Mouse (Mus musculus) yolk sac, embryonic 10.5 days (tissue): ENCODE measurements around the gene Plcb3.
A peak's percentile ranks its signal among the peaks of the same experiment; 100 is the strongest.

Experiments
- DNase-seq: peaks from one replicate; pipeline ENCODE4 v3.0.0-alpha.2; 2017; ENCODE audit warnings: low spot score

Plcb3 gene

DNA sequence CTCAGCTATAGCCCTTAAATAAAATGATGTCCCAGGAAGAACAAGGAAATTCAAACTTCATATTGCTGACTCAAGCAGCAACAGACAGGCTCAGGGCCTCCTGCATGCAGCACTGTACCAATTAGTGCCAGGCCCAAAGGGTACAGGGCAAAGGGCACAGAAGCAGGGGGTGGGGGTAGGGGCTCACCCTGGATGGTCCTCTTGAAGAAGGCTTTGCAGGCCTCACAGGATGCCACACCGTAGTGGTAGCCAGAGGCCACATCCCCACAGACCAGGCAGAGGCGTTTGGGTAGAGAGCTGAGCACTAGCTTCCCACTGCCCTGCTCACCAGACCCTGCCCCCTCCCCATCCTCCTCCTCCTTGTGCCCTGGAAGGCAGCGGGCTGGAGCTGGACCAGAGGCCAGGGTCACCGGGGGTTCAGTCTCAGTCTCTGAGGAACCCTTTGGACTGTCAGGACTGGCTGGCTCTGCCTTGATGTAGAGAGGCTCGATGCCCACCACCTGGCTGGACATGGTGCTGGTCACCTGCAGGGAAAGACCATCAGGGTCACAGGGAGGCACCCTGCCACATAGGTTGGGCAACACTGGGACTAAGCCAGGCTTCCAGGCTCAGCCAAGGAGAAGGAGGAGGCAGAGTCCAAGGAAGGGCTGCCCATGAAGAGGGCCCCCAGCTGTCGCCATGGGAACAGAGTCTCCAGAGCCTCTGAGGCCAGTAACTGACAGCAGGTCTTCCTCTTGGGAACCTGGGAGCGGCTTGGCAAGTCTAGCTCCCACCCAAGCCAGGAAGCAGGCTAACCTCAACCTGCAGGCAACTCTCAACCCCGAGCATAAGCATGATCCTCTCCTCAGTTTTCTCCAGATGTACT, 56.2 kb downstream of the Plcb3 start:
- DNase-seq, result peak; percentile 58

DNA sequence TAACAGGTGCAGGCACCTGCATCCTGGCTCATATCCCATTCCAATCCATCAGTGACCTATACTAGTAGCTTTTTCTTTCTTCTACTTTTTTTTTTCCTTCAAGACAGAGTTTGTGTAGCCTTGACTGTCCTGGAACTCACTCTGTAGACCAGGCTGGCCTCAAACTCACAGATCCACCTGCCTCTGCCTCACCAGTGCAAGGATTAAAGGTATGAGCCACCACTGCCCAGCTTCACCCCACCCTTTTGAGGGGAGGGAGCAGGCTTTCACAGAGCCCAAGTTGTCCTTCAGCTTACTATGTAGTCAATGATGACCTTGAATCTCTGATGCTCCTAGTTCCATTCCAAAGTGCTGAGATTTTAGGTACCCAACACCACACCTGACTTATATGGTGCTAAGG, 56.8 kb downstream of the Plcb3 start:
- DNase-seq, result no peak

- DNase-seq, result no peak
These were observed 57.9 kb downstream of the Plcb3 start for GRCm38 (mm10) chr19:6918321-6918720.

DNA sequence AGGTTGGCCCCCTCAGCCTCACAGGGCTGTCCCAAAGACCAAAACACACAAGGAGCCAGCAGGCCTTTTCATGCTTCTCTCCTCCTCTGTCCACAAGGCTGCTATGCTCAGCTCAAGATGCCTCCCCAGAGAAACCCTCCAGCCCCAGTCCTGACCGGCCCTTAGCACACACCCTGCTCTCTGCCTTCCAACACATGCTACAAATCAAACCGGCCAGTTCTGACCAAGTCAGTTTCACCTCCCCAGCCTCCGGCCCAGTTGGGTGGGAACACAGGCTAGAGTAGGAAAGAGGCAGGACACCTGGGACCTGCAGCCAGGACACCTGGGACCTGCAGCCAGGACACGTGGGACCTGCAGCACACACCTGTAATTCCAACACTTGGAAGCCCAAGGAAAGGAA, 59.8 kb downstream of the Plcb3 start:
- DNase-seq, result no peak

- DNase-seq, result no peak
These were observed 61.0 kb downstream of the Plcb3 start for GRCm38 (mm10) chr19:6915276-6915675.

DNA sequence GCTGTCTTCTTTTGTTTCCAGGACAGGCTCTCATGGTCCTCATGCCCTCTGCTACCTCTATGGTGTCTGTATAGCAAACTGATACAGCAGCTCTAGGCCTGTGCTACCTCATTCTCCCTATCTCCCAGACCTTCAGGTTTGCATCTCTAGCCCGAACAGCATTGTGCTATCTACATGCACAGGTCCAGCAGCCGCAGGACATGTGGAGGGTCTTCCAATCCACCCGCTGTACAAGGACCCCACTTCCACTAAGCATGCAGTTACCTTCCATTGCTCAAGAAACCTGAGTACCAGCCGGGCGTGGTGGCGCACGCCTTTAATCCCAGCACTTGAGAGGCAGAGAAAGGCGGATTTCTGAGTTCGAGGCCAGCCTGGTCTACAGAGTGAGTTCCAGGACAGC, 61.7 kb downstream of the Plcb3 start:
- no peak for DNase-seq

GRCm38 (mm10) chr19:6913991-6914390, 62.3 kb downstream of the Plcb3 start:
- DNase-seq, result no peak

DNA sequence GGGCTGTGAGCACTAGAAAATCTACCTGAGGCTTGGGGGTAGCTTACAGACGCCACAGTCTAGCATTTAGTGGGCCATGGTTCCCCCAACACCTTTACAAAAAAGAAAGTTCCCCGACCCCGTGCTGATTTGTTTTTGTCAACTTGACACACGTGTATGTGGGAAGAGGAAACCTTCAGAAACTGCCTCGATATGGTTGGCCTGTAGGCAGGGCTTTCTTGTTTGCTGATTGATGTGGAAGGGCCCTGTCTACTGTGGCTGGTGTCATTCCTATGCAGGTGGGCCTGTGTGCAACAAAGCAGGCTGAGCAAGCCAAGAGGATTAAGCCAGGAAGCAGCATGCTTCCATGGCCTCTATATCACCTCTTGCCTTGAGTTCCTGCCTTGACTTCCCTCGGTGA, 63.2 kb downstream of the Plcb3 start:
- no peak for DNase-seq

DNA sequence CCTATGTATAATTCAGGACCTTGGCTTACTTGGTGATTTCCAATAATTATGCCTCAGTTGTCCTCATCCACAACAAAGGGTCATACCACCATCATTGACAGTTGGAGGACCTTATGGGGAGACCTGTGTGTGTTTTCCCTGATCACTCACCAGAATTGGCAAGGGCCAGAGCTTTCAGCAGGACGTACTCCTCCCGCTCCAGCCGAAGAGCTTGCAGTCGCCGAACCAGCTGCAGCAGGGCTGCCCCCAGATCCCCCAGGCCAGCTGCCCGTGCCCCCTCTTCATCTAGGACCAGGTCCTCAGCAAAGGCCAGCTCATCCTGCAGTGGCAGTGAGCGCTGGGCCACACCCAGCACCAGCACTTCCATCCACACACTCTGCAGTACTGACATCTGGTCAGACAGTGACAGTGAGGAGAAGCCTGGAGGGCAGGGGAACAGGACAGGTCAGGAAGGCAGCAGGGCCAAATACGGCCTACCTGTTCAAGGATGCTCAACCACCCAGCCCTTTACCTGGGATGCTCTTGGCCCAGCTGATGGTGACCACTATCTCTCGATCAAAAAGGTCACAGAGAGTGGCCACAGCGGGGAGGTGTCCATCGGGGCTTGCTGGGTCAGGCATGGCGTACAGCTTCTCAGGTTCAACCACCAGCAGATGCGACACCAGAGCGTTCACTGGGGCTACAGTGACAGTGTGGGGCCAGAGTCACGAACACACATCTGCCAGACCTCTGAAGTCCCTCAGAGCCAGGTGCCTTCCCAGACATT, 63.9 kb downstream of the Plcb3 start:
- no peak for DNase-seq

DNA sequence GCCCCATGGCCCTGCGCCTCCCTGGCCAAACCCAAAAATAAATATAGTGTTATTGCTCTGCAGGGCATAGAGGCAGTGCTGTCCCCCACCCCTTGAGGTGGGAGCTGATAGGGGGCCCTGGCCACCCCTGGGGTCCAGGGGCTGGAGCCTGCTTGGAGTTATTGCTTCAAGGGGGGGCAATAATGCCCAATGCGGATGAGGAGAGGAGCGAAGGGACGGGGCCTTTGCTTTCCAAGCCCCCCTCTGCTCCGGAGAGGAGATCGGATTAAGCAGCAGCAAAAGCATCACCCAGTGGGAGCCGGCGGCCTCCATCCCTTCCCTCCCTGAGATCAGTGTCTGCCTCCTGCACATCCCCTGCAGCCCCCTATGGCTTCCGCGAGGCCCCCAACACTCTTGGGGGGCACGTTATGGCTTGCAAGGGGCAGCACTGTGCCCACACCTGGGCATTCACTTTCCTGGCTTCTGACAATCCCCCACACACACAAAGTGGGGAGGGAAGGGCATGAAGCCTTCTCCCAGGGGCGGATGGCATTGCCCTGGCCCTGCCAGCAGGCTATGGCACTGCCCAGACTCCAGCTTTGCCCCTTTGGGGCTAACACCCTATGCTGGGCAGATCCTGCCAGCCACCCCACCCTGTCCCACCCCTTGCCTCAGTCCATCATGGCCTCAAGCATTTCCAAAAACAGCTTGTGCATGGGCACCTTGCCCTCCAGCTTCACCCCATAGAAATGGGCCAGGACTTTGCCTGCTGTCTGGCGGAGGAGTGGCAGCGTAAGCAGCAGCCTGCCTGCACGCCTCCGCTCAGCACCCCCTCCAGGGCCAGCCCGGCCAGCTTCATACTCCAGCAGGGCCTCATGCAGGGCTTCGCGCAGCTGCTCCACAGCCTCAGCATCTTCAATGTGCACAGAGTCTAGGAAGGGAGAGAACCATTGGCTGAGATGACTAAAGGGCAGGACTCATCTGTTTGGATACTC, 64.9 kb downstream of the Plcb3 start:
- DNase-seq, result no peak

GRCm38 (mm10) chr19:6910306-6910705, 66.0 kb downstream of the Plcb3 start:
- peak; percentile 63 for DNase-seq

- peak; percentile 90 for DNase-seq
These were observed 66.6 kb downstream of the Plcb3 start, which contains the start of the genes Trmt112 and Prdx5 for GRCm38 (mm10) chr19:6909507-6910289. TSS of gene Trmt112 (plus strand) at chr19:6909698. TSS of gene Prdx5 (minus strand) at chr19:6910106.

DNA sequence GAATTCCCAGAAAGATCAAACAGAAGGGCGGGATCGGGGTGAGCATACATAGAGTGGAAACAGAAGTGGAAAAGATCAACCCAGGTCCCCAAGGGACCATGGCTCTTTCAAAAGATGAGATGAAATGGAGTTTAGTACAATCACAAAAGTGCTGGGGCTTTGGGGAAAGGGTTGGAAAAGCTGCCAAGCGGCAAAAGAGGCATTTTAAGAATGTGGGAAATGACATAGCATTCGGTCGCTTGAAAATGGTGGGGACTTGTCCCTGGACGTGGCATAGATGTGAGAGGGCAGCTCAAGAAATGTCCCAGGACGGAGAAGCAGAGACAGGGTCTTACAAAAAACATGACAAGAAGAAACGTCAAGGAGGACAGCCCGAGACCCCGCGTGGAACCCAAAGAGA, 67.2 kb downstream of the Plcb3 start:
- no peak for DNase-seq

DNA sequence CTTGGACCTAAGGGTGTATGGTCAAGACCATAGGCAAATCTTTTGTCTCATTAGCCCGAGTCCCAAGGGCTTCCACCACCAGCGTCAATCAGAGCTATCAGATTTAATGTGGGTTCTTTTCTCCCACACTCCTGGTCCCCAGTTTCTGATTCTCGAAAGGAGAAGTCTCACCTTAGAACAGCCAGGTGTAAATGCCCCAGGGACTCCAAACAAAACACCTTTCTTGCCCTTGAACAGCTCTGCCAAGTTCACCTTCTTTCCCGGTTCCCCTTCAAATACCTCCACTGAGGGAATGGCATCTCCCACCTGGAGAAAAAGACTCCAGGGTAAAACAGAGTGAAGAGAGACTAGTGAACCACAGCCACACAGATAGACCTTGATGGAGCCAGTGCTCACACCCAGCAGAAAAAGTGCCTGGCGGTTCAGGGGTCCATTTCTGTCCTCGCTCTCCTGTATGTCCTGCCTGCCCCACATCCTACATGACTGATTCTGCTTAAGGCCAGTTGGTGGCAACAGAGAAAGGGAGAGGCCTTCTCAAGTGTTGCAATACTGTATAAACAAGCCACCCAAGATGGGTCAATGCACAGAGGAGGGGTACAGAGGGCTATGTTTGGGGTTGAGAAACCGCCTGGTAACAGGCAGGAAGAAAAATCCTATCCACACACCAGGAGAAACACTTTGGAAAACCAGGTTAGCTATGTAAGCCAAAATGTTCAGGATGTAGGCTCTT, 68.3 kb downstream of the Plcb3 start:
- DNase-seq, result no peak

GRCm38 (mm10) chr19:6907094-6907493, 69.2 kb downstream of the Plcb3 start:
- no peak for DNase-seq

- DNase-seq, result no peak
These were observed 70.1 kb downstream of the Plcb3 start for GRCm38 (mm10) chr19:6906199-6906598.

DNA sequence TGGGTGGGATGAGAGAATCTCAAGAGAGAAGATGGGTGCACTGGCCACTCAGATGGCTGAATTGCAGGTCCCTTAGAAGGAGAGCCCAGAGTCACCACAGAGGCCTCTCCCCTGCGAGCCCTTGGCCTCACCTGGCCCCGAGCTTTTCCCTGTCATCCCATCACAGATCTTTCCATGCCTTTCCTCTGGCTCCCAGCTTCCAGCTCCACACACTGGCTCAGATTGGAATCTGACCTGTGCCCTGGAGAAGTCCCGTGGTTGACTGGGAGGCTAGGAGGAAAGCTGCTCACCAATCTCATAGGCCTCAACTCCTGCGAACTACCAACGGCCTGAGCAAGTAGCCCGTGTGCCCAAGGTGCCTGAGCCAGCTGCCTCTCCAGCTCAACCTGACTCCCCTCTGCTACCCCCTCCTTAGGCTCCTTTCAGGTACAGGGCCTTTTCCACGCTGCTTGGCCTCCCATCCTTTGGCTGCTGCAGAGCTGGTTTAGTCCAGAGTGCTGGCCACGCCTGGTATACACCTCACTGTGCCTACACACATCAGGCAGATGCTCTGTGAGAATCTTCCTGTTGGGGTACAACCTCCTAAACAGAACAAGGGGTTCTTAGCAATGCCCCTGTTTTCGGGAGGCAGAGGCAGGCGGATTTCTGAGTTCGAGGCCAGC, 70.6 kb downstream of the Plcb3 start:
- DNase-seq, result no peak

- DNase-seq, result no peak
These were observed 71.4 kb downstream of the Plcb3 start for GRCm38 (mm10) chr19:6904846-6905245.

DNA sequence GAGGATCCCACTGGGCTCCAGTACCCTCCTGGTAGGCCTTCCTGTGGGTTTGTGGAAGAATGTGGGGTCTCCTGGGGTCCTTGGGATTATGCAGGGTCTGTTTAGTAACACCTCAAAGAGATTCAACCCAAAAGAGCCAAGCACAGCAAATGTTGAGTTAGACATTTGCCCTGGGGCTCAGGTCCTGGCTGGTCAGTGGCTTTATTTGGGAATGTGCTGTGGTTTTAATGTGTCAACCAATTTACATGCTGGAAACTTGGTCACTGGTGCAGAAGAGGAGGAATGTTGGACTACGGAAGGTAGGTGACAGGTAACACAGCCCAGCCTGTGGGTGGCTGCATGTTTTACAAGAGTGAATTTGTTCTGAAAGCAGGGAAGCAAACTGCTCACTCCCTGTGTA, 73.2 kb downstream of the Plcb3 start:
- DNase-seq, result no peak
